Mouse (Mus musculus): ENCODE data around the gene Grk2.

The Grk2 gene

DNA sequence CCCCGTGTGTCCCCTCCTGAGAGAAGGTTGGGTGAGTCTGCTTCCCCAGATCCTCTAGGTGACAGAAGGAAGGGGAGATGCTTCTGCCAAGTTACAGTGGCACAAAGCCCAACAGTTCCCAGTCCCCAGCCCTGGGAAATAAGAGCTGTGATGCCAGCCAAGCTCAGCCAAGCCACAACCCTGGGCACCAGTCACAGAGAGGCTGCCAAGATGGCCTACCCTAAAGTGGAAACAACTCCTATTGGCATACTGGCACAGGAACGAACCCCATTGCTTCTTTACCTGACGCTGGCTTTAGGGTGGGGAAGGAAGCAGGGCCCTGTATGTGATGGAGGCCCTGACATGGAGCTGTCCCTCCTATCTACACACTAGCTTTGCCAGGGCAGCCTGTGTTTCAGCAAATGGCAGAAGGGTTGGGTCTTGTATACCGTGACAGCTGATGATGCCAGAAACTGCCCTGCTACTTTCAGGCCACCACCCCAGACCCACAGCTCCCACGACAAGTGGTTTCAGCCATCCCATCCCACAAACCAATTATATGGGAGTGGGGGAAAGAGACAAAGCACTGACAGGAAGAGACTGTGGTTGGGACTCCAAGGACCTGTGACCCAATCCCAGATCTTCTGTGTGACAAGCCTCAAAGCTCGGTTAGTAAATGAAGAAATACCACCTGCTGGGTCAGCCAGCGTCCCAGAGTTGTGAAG, 2.9 kb downstream of the Grk2 start:
- no peak for DNase-seq (ENCODE audit: low read depth)

DNA sequence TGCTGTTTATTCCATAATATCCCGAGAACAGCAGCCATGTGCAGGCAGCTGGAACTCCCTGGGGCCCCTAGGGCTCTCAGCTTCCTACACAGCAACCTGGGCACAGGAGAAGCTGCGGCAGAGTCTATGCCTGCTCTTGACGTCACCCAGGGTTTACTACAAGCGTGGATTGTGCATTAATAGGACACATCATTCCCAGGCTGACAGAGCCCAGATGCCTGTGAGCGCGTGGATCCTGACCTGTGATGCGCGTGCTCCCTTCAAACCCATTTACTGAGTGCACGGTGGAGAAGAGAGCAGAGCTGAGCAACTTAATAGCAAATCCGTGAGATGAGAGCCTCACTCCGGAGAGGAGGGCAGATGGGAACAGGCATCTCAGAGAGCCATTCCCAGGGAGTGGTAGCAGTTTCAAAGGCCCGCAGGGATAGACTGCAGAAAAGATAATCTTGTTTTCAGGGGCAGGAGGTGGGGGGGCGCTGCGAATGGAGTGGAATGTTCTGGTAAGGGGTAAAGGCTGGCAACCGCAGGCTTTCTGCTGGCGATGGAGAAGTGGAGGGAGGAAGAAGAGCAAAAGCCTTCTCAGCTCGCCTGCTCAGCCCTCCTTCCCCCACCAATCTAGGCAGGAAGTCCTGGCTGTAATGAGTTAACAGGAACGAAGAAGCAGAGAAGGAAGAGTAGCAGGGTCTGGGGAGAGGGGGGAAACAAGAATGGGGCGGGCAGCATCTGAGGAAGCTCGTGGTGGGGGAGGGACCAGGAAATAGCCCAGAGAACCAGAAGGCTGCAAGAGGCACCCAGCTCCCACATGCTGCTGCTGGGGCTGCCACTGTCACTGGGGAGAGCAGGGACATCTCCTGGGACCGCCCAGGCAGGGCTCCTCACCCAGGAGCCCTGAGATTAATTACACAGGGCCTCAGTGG, 4.0 kb downstream of the Grk2 start:
- no peak for DNase-seq (ENCODE audit: low read depth)

DNA sequence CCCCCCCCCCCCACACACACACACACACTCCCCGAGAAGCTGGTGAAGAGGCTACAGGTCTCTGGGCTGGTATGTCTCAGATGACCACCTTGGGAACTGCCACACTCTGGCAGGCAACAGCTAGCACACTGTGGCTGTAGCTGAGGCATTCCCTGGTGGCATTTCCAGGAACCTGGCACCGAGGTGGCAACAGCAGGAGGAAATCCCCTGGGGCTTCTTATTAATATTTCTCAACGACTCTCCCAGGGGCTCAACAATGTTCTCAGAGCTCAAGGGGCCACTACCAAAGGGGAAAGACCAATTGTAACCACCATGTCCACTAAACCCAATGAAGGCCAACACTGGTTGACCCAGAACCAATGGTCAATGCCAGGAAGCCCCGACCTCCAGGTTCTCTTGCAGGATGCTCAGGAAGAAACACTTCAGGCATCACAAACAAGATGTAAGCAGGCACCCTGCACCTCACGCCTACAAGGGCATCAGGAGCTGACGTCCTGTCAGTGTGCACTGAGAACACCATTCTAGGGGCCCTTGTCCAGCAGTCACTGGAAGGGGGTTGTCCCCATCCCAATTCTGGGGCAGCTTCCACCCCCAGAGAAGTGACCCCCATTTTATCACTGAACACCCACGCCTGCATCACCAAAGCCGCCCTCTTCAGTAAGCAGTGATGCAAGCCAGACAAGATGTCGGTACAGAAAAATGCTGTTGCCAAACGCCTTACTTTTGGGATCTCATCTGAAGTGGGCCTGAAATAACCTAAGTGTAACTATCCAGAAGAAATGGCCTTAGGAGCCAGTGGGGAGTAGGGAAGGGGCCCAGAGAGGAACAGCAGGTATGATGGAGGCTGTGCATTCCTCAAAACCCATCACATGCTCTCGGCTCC, 4.9 kb downstream of the Grk2 start:
- DNase-seq (ENCODE audit: low read depth), result no peak

DNA sequence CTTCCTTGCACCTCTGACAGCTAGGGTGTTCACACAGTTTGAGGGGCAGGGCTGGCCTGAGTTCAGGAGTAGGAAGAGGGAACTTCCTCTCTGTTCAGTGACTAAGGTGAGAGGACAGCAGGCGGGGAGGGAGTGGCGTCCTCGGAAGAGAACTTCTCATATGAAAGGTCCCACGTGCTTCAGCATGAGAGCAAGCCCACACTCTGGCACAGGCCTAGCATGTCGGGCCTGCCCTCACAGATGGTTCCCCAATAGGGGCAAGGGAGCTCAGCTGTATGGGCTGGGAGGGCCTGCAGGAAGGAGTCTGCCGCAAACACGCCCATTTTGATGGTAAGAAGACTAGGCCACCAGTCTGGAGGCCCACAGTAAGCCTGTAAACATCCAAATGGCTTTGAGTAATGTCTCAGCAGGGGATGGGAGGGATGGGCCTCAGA, 5.7 kb downstream of the Grk2 start:
- no peak for DNase-seq (ENCODE audit: low read depth)

DNA sequence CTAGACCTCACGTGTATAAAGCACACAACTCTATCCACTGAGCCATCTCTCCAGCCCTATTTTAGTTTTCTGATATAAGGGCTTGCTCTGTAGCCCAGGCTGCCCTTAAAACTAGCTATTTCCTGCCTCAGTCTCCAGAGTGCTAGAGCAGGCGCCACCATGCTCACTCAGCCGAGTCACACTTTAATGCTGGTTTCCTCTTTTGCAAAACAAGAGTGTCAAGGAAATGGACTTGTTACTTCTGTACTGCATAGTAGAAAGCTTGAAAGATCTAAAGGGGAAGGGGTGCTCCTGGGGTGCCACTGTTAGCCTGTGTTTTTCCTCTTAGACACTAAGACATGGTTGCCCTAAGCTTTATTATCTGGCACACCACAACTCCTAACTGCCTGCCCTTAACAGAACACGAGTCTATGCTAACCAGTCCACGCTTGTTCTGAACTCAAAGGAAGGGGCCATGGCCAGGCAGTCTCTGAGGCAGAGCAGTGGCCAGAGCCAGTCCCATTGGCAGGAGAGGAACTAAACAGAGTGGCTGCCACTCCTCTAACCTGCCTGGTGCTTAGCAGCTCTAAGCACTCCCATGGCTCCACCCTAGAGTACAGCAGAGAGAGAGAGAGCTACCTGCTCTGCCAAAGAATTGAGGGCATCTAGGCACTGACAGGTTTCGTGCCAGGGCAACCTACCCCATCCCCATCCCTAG, 6.3 kb downstream of the Grk2 start:
- DNase-seq (ENCODE audit: low read depth), result no peak

DNA sequence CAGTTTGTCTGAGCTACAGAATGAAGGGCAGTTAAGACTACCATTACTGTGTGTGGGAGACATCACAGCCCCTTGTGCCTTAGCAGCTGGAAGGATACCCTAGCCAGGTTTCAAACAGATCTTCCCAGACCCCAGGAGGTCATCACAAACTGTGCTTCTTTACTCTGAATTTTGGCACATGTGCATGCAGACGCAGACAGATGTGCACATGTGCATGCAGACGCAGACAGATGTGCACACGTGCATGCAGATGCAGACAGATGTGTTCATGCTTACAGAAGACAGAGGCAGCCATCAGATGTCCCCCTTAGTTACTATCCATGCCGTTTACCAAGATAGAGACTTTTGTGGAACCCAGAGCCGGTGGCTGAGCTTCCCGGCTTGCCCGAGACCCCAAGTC, 6.9 kb downstream of the Grk2 start:
- DNase-seq (ENCODE audit: low read depth), result no peak

DNA sequence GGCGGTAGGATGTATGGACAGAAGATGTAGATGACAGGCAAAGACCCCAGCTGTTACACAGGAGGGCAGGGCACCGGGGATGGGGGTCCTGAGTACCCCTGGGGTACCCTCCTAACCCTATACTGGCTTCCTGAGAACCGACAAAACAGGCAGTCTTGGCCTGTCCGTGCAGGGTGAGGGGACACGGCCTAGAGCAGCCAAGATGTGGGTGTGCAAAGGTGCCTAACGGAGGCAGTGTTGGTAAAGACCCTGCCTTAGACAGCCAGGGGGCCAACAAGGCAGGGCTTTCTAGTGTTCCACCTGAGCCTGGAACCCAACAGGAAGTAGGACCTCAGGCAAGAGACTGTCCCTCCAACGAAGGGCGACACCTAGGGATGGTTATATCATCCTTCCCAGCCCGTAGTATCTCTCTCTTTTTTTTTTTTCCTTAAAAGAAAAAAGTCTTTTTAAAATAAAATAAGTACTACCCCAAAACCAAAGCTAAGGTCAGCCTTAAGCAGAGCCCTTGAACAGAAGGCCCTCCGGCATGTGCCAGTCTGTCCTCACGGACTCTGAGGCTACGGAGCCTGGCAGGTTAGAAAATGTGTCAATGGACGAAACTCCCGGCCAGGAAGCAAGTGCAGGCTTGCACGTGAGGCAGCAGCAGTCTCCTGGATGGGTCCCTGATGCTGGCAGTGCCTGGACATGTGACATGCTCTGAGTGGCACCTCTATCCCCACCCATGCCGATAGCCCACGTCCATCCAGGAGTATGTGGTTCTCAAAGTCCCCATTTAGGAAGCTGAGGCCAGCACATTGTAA, 7.5 kb downstream of the Grk2 start:
- no peak for DNase-seq (ENCODE audit: low read depth)

DNA sequence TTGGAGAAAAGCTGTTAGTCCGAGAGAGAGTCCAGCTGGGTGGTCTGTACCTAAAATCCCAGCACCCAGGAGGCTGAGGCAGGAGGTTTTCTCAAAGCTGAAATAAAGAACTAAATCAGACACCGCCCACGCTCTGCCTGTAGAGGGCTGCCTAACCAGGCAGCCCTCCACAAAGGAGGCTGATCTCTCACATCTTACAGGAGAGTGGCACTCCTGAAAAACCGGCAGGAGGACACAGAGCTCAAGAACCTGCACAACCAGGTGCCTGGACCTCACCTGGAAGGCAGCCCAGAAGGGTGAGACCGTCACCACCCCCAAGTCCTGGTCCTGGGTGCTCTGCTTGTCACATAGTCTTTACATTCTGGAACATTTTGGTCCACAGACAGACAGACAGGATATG, 8.2 kb downstream of the Grk2 start:
- DNase-seq (ENCODE audit: low read depth), result no peak

DNA sequence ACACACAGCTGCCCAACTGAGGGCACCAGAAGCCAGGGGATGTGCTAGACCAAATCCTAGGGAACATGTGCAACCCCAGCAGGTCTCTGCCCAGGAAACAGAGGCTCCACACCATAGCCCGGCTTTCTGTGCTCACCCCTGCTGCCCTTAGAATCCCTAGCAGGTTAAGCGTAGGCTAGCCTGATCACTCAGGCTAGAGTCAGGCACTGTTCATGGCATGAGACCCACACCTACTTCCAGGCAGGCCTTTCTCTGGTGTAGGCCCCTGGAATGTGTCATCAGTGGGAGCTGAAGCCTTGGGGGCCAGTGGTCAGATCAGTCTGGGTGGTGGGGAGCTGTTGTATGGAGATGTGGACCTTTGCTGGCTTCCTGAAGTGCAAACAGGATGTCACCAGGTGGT, 9.4 kb downstream of the Grk2 start:
- DNase-seq (ENCODE audit: low read depth), result no peak

DNA sequence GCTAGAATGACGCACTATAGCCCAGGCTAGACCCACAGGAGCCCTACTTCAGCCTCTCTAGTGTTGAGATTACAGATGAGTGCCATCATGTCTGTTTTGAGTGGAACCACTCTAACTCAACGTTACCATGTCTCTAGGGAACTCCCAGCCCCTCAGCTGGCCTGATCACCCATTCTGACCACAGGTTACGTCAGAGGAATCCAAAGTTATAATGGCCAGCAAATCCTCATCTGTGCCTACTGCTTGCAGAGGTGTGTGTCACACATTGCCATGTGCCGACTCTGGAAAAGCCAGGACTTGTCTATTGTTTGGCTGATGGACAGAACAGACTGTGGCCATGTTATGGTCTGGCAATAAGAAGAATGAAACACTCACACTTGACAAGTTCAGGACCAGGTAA, 10.6 kb downstream of the Grk2 start:
- DNase-seq (ENCODE audit: low read depth), result no peak

DNA sequence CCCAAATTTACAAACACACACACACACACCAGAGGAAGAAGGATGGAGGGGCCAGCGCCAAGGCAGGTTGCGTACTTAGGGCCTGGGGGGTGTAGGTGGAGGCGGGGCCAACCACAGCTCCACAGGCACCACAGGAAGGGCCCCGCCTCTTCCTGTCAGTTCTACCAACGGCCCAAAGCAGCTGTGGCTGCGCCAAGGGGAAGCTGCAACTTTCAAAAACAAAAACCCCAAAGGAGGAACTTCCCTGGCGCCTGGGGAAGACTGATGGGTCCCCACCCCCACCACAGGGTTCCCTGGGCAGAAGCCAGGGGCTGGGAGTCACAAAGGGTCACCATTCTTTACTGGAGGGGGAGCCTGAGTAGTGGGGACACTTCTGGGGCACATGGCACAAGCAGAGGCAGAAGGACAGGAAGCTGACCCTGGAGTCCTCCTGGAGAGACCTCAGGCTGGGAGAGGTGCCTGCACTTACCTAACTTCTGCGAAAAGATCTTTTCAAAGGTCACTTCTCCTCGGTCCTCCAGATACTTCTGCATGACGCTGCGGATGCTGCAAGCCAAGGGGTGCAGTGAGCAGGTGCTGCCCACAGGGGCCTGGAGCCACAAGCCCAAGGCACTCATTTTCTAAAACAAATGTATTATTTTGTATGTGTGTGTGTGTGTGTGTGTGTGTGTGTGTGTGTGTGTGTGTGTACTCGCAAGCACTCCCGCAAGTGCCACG, 11.5 kb downstream of the Grk2 start:
- DNase-seq (ENCODE audit: low read depth), result no peak

DNA sequence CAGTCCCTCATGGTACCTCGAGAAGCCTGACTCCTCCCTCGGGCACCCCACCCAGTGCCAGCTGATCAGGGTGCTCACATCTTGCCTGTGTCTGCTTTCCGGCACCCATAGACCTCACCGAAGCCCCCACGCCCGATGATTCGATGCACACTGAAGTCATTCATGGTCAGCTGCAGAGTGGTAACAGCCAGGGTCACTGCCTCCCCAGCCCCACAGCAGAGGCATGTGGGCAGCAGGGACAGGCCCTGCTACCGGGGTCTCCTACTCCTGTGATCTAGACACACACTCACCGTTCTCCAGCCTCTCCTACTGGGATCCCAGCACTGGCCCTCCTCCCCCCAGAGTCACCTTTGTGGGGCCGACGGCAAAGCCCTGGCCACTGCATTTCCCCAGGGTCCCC, 14.9 kb downstream of the Grk2 start:
- no peak for DNase-seq (ENCODE audit: low read depth)

DNA sequence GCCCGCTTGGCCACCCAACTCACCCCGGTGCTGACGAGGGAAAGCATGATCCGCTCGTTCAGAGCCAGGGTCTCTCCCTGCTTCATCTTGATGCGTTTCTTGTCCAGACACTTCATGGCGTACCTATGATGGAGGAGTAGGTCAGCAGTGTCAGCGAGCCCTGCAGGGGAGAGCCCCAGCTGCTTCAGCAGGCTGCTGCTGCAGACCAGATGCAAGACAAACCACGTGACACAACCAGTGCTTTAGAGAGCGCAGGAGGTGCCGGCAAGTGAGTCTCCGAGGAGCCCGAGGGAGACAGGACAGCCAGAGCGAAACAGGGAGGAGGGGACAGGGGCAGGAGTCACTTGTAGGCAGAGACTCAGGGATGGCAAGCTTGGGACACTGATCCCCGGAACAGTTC, 15.3 kb downstream of the Grk2 start:
- DNase-seq (ENCODE audit: low read depth), result no peak

DNA sequence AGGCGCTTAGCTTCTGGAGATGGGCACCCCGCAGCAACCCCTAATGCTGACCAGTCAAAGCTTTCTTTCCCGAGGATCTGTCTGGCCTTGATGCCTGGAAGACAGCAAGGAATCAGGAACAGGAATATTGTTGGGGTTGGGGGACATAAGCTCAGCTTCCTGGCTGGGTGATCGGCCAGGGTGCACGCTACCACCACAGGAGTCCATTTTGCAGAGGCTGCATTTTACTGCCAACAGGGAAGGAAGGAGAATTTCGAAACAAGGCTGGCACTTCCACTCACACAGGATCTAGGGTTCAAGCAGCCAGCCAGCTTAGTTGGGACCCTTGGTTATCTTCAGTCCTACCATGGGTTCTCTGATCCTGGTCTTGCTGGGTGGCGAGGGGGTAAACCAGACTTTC, 22.4 kb downstream of the Grk2 start:
- peak; percentile 28 for DNase-seq (ENCODE audit: low read depth)

DNA sequence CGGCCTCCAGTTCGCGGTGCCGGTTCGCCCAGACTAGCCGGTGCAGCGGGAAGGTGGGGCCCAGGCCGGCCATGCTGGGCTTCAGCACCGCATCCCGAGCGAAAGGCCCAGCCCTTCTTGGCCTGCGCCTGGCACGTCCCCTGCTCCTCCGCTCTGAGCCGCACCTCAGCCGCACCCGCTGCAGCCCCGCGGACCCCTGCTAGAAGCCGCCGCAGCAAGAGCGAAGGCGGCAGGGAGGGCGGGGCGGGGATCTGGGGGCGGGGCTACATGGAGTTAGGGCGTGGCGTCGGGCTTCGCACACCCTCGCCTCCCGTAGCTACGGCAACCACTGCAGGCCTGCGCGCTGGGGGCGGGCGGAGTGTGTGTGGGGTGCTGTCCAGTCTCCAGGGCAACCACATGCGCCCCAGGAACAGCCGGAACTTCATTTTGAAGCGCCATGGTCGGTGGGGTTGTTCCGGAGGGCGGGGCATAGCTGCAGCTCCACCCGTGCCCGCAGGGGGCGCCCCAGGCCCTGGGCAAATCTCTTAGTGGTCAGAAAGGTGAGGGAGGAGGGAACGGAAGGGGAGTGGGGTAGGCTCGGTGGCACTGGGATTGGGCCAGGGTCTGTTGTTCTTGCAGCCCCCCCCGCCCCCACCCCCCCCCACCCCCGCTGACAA, 23.0 kb downstream of the Grk2 start, which contains the start of gene Ankrd13d:
TSS of gene Ankrd13d (minus strand) at position 240 of the 656 bp plus-strand sequence.
- DNase-seq (ENCODE audit: low read depth), result peak; percentile 96

DNA sequence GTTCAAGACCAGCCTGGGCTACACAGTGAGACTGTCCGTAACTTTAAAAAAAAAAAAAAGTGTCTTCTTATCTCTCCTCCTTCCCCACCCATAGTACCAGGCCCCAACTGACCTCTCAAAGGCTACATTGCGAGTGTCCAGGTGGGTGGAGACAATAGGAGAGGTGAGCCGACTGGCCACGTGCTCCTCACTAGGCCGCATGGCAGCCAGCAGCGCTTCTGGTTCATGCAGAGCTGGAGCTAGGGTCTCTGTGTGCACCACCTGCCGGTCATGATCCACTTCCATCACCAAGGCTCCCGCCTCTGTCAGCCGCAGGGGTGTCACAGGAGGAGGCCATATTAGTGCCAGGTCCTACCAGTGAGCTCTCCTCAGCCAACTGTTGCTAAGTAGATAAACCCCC, 25.6 kb downstream of the Grk2 start:
- DNase-seq (ENCODE audit: low read depth), result no peak

DNA sequence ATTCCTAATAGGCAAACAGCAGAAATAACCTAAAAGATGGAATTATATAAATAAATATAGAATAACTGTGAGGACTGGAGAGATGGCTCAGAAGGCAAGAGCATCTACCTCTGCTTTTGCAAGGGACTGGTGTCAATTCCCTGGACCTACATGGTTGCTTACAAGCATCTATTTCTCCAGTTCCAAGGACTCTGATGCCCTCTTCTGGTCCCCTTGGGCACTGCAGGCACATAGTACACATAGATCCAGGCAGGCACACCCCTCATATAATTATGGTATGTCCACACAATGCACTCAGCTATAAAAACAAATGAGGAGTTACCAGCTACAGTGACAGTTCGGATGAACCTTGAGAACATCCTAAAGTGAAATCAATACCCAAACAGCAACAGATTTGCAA, 26.5 kb downstream of the Grk2 start:
- DNase-seq (ENCODE audit: low read depth), result peak; percentile 59

DNA sequence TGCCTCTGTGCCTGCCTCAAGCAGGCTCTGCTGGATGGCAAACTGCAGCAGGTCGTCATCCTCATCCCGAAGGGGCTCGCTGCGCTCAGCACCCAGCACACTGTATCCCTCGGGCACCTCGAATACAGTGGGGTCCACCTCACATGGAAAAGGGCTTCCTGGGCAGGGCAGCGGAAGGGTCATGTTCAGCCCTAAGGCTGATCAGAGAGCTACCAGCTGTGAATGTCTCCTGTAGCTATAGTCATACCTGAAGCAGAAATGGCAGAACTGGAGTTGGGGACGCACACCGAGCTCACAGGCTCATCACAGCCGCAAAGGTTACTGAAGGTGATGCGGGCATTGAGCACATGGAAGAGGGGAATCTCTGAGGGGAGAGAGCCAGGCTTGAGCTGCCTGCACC, 35.0 kb downstream of the Grk2 start:
- no peak for DNase-seq (ENCODE audit: low read depth)

DNA sequence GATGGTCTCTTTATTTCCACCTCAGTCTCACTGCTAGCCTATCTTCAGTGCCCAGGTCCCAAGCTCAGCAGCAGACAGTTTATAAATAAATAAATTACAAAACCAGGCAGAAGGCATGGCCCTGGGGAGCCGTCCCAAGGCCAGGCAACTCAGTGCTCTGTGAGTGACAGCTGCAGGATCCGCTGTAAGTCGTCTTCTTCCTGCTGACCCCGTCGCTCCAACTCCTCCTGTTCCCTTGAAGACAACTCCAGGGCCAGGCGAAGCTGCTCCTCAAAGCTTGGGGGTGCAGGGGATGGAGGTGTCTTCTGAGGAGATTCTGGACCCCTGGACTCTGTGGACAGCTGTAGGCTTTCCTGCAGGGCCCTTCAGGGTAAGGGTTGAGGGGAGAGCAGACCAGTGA, 35.8 kb downstream of the Grk2 start:
- no peak for DNase-seq (ENCODE audit: low read depth)

Data from NIH3T3 (cell line).